In genomic region chr16:17796971-17797811, GRCm38 (mm10) we compare ENCODE assay signal across 7 mouse cellular contexts.
DNase-seq lines count a peak whose midpoint lies in the region.

Scarf2 (plus strand) TSS chr16:17797282.

- peak; percentile 46 for DNase-seq in ZHBTc4 (ENCODE audit: low read depth, low spot score)
- DNase-seq in embryo, embryonic 11 days = peak; percentile 83
- peak; percentile 44 to 54 for DNase-seq in heart, adult 9 months (ENCODE audit: low spot score in 2 of 2)
- peak; percentile 87 for DNase-seq in kidney, postnatal 10 days
- DNase-seq in lung, postnatal 25 days (ENCODE audit: low spot score) = peak; percentile 64
- peak; percentile 66 for DNase-seq in urinary bladder, postnatal 14 days (ENCODE audit: low spot score)
- no peak for DNase-seq in cerebellum, adult 18-20 months

Comparison
In these comparisons a context has a peak if more than half of its experiments do, and no peak if none do; other contexts are left out.
1. DNase-seq: peak in ZHBTc4 (single experiment), embryo, embryonic 11 days (single experiment), heart, adult 9 months (2 of 2), kidney, postnatal 10 days (single experiment), lung, postnatal 25 days (single experiment) and urinary bladder, postnatal 14 days (single experiment); none in cerebellum, adult 18-20 months (0 of 2).